Mouse (Mus musculus) hindbrain, embryonic 12.5 days (tissue): Measurements from ENCODE around the gene Abi3bp. TPM values are rescaled to one million over a fixed set of nuclear protein-coding genes. Genes with fewer than 3 reads are reported as not detected.

Experiments
- ATAC-seq: fragments of 200-750 bp; cut with Nextera tagmentation; 2 replicates; pipeline ENCODE4 v1.8.0; 2017; ENCODE audit warnings: moderate TSS enrichment; ENCODE audit not compliant: low FRiP score
- H3K27ac ChIP-seq: fragments of 300-500 bp; sonication (generic); 2 replicates; pipeline ENCODE4 v1.5.1; 2016; ENCODE audit warnings: mild to moderate bottlenecking
- H3K27me3 ChIP-seq: fragments of 300-500 bp; sonication (generic); 2 replicates; pipeline ENCODE4 v1.6.1; 2016; ENCODE audit warnings: mild to moderate bottlenecking
- H3K36me3 ChIP-seq: fragments of 300-500 bp; sonication (generic); 2 replicates; pipeline ENCODE4 v1.6.1; 2016; ENCODE audit warnings: mild to moderate bottlenecking
- H3K4me1 ChIP-seq: fragments of 300-500 bp; sonication (generic); 2 replicates; pipeline ENCODE4 v1.6.1; 2016
- H3K4me2 ChIP-seq: fragments of 300-500 bp; sonication (generic); replicated peaks from 2 replicates; pipeline ENCODE4 v1.6.1; 2016; ENCODE audit warnings: mild to moderate bottlenecking
- H3K4me3 ChIP-seq: fragments of 300-500 bp; sonication (generic); 2 replicates; pipeline ENCODE4 v1.5.1; 2016; ENCODE audit warnings: mild to moderate bottlenecking
- H3K9ac ChIP-seq: fragments of 300-500 bp; sonication (generic); 2 replicates; pipeline ENCODE4 v1.6.1; 2016; ENCODE audit warnings: mild to moderate bottlenecking, moderate library complexity
- H3K9me3 ChIP-seq: fragments of 300-500 bp; sonication (generic); replicated peaks from 2 replicates; pipeline ENCODE4 v1.6.1; 2016; ENCODE audit warnings: mild to moderate bottlenecking
- WGBS: fragments of 180-500 bp; shearing (Covaris S2); methylation state at CpG from one replicate; pipeline ENCODE4 v1.1.7; 2016; 5-methylcytosine and 5-hydroxymethylcytosine counted together
- polyA plus RNA-seq: library from polyadenylated mRNA; unstranded; fragments of >200 nt; fragmentation: Nextera tagmentation; extraction: Ambion mirVana; gene quantifications from 2 replicates; pipeline ENCODE4 v1.2.1, GENCODE M21; 2016

Gene Abi3bp
- polyA plus RNA-seq: 1.2 and 3.1 TPM in 2 replicates

DNA sequence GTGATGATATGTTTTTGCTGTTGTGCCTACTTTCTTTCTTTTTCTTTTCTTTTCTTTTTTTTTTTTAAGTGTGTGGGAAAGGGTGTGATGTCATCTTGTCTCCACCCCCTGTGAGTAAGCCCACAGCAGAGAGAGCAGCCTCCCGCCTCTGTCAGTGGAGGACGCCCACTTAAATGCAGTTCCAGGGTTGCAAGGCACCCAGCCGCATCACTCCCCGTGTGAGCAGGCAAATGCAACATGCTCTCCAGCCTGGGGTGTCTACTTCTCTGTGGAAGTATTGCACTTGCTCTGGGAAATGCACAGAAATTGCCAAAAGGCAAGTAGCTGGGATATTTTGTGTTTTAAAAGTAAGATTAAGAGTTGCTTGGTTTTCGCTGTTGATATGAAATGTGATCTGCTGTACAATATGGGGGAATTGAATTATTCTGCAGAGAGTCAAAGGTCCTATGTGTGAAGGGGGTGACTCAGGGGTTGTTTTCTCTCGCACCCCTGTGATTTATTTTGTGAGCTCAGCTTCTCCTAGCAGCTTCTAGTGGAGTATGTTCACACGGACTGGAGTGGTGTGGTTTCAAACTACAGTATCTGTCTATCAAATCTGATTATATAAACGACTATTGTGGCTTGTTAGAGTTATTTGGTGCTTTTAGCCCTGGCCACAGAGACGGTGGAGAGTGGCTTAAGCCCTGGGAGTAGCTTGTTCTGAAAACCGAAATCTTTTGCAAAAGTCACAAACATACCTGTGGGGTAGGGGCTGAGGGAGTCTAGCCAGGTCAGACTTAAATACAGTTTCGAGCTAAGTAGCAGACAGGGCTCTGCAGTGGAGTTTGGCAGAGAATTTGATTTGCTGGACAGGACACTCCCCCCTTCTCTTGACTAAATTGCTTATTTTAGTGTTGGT is at the start of gene Abi3bp:
Gene Abi3bp, plus strand, starts transcription at position 202 of the 898 bp plus-strand sequence.
- no peak within 1 kb of the TSS for H3K27ac ChIP-seq
- H3K27me3 ChIP-seq: no peaks in the 10 kb centered on the region
- H3K9ac ChIP-seq: no peak within 1 kb of the TSS
- H3K4me1 ChIP-seq: 0 out of 2 replicates have a peak, but pooled peaks cover 2% of the 10 kb centered on the region
- WGBS: 58% methylated on average over 11 of the region's 11 CpGs
- ATAC-seq: no peak
- H3K36me3 ChIP-seq: no peaks in the 10 kb centered on the region
- no peaks in the 10 kb centered on the region for H3K9me3 ChIP-seq
- no peak within 1 kb of the TSS for H3K4me3 ChIP-seq
- peak within 1 kb of the TSS; percentile 17; the same call in 1 of the 2 replicates for H3K4me2 ChIP-seq

DNA sequence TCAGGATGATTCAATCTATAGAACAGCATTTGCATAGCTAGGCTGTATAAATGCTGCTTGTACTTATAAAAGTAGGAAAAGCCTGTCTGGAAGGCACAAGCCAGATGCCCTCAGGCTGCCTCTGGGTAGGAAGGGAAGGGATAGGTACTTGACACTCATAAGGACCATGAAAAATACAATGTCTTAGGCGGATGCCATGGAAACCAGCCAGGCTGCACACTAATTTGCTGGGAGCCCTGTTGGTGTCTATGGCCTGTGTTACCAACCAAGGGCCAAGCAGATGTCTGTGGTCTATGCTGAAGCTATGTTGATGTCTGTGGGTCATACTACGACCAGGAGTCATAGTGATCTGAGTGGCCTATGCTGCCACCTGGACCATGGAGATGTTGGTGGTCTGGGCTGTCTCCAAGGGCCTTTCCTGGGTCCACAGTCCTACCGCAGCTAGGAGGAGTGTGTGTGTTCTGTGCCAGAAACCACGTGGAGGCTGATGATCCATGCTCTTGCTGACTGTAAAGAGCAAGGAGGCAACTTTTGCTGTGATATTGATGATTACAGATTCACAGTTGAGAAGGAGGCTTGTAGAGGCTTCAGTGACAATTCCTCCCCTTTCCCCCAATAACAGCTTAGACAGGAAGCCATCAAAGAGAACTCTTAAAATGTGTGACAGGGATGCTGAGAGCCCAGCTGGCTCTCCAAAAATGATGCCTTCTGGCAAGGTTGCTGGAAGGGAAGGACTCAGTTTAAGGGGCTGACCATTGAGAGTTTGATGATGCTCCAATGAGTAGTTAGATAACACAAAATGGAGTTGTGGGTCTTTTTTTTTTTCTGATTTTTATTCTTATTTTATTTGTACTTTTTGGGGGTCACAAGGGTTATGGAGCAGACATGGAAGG is 42.1 kb upstream of the Abi3bp start:
- Histone ChIP-seq H3K9ac (no peak overlapping the region), H3K36me3 (no peaks in the 10 kb centered on the region), H3K27ac (no peak overlapping the region), H3K4me2 (no peak overlapping the region), H3K27me3 (no peaks in the 10 kb centered on the region), H3K4me1 (no peaks in the 10 kb centered on the region), H3K4me3 (no peak overlapping the region), H3K9me3 (no peaks in the 10 kb centered on the region)
- no peak for ATAC-seq
- WGBS: 80% methylated on average over 4 of the region's 4 CpGs

- no peak for ATAC-seq
- H3K9ac ChIP-seq: no peak overlapping the region
- H3K27ac ChIP-seq: no peak overlapping the region
- no peak overlapping the region for H3K4me3 ChIP-seq
- no peak overlapping the region for H3K4me2 ChIP-seq
- WGBS: 72% methylated on average over 4 of the region's 4 CpGs
- no peaks in the 10 kb centered on the region for H3K4me1 ChIP-seq
- no peaks in the 10 kb centered on the region for H3K9me3 ChIP-seq
- H3K27me3 ChIP-seq: no peaks in the 10 kb centered on the region
- H3K36me3 ChIP-seq: no peaks in the 10 kb centered on the region
Observed at GRCm38 (mm10) chr16:56440243-56440642, 37.4 kb upstream of the Abi3bp start.

- no peak overlapping the region for H3K9ac ChIP-seq
- 82% methylated on average over 5 of the region's 5 CpGs for WGBS
- H3K36me3 ChIP-seq: no peaks in the 10 kb centered on the region
- H3K4me1 ChIP-seq: no peaks in the 10 kb centered on the region
- no peaks in the 10 kb centered on the region for H3K9me3 ChIP-seq
- no peak for ATAC-seq
- no peak overlapping the region for H3K4me2 ChIP-seq
- H3K27ac ChIP-seq: no peak overlapping the region
- no peaks in the 10 kb centered on the region for H3K27me3 ChIP-seq
- no peak overlapping the region for H3K4me3 ChIP-seq
Observed at GRCm38 (mm10) chr16:56441113-56441512, 36.6 kb upstream of the Abi3bp start.

GRCm38 (mm10) chr16:56441658-56442344 is 35.9 kb upstream of the Abi3bp start:
- H3K9ac ChIP-seq: no peak overlapping the region
- ATAC-seq: no peak
- no peaks in the 10 kb centered on the region for H3K9me3 ChIP-seq
- H3K27ac ChIP-seq: no peak overlapping the region
- H3K4me2 ChIP-seq: no peak overlapping the region
- no peak overlapping the region for H3K4me3 ChIP-seq
- 74% methylated on average over 7 of the region's 7 CpGs for WGBS
- no peaks in the 10 kb centered on the region for H3K36me3 ChIP-seq
- H3K27me3 ChIP-seq: no peaks in the 10 kb centered on the region
- H3K4me1 ChIP-seq: no peaks in the 10 kb centered on the region

- ATAC-seq: no peak
Observed at GRCm38 (mm10) chr16:56451482-56451881, 26.2 kb upstream of the Abi3bp start.

DNA sequence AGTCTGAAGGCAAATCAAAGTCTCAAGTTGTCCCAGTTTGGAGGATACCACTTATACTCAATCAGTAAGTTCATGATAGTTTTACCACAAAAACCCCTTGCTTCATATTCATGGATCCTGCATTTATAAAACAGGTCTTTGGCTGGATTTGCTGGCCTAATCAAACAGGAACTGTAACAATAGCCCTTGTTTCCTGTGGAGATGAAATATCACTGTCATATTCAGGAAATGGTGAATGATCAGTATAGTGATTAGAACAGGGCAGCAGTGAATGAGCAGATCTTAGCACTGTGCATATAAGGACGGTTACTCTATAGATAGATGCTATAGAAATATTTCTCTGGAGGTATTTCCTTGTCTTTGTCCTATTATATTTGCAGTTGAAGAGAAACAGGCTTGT is 25.8 kb upstream of the Abi3bp start:
- Histone ChIP-seq H3K9ac (no peak overlapping the region), H3K27ac (no peak overlapping the region), H3K4me3 (no peak overlapping the region), H3K27me3 (no peaks in the 10 kb centered on the region), H3K36me3 (no peaks in the 10 kb centered on the region), H3K9me3 (no peaks in the 10 kb centered on the region), H3K4me2 (no peak overlapping the region), H3K4me1 (no peaks in the 10 kb centered on the region)
- no peak for ATAC-seq
- 95% methylated on average over 1 of the region's 1 CpGs for WGBS

More at GRCm38 (mm10) chr16:56451482-56451881, 26.2 kb upstream of the Abi3bp start:
- Histone ChIP-seq H3K4me3 (no peak overlapping the region), H3K36me3 (no peaks in the 10 kb centered on the region), H3K27ac (no peak overlapping the region), H3K9ac (no peak overlapping the region), H3K4me1 (no peaks in the 10 kb centered on the region), H3K4me2 (no peak overlapping the region), H3K27me3 (no peaks in the 10 kb centered on the region), H3K9me3 (no peaks in the 10 kb centered on the region)
- WGBS: 86% methylated on average over 2 of the region's 2 CpGs

- WGBS: 71% methylated on average over 8 of the region's 8 CpGs
Observed at GRCm38 (mm10) chr16:56458052-56458754, 19.5 kb upstream of the Abi3bp start.

DNA sequence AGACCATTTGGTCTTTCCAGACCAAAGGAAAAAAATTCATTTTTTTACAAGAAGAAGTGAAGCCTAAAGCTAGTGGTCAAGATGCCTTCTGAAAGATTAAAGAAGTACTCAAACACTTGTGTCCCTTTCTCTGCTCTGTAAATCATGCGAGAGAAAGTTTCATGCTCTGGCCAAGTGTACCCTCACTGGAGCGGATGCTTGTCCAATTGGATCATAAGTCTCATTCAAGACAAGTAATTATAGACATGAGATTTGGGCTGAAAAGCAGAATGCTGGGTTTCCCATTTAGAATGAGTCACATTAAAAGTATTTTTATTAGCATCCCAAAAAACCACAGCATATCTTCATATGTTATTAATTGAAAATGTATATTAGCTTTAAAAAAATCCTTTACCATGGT is 4.5 kb upstream of the Abi3bp start:
- Histone ChIP-seq H3K4me1 (0 out of 2 replicates have a peak, but pooled peaks cover 2% of the 10 kb centered on the region), H3K27ac (no peak overlapping the region), H3K27me3 (no peaks in the 10 kb centered on the region), H3K4me3 (no peak overlapping the region), H3K9ac (no peak overlapping the region), H3K9me3 (no peaks in the 10 kb centered on the region), H3K4me2 (no peak overlapping the region), H3K36me3 (no peaks in the 10 kb centered on the region)
- no peak for ATAC-seq
- 93% methylated on average over 2 of the region's 2 CpGs for WGBS

More at GRCm38 (mm10) chr16:56458052-56458754, 19.5 kb upstream of the Abi3bp start:
- no peaks in the 10 kb centered on the region for H3K36me3 ChIP-seq
- H3K4me2 ChIP-seq: no peak overlapping the region
- no peak overlapping the region for H3K4me3 ChIP-seq
- H3K27ac ChIP-seq: no peak overlapping the region
- H3K4me1 ChIP-seq: no peaks in the 10 kb centered on the region
- H3K27me3 ChIP-seq: no peaks in the 10 kb centered on the region
- no peak overlapping the region for H3K9ac ChIP-seq
- no peaks in the 10 kb centered on the region for H3K9me3 ChIP-seq
- ATAC-seq: no peak

DNA sequence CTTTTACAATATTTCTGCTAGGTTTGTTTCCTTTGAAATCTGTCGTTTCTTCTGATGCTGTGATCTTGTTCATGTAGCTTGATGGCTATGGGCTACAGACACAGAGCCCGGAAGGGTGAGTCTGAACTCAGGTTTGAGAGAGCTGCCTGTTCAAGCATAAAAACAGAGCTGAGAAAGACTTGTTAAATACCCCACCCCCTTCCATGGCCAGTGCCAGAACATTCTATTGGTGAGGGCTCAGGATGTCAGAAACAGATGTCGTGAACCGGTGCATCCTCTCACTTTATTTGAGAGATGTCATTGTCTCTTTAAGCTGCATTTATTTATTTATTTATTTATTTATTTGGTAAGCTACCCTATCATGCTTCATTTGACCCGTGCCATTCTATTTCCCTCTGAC is 2.0 kb upstream of the Abi3bp start:
- no peaks in the 10 kb centered on the region for H3K27me3 ChIP-seq
- H3K4me2 ChIP-seq: no peak overlapping the region
- H3K9me3 ChIP-seq: no peaks in the 10 kb centered on the region
- no peak overlapping the region for H3K27ac ChIP-seq
- H3K4me1 ChIP-seq: 0 out of 2 replicates have a peak, but pooled peaks cover 2% of the 10 kb centered on the region
- no peak overlapping the region for H3K4me3 ChIP-seq
- H3K9ac ChIP-seq: no peak overlapping the region
- ATAC-seq: no peak
- 83% methylated on average over 5 of the region's 5 CpGs for WGBS
- no peaks in the 10 kb centered on the region for H3K36me3 ChIP-seq

DNA sequence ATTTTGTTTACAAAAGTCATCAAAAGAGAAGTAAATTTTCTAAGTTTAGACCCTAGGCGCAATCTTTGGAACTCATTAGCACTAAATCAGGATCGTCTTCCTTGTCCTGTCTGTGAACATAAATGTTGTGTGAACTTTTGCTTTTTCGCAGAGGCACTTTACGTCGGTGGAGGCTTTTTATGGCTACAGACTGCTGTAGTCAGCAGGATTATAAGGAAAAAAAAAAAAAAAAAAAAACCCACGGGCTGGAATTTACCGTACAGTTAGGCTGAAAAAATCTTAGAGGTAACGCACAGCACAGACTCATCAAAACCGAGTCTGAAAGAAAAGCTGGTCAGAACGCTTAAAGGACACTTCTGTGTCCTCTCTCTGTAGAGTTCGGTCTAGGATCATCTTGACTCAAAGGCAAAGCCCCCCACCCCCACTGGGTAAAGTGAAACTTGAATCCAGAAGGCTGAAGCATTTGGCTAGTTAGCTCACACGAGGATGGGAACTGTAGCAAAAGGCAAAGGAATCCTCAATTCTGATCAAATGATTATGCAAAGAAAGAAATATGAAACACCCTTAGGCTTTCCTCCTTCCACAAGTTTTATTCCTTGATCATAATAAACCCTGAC is 1.0 kb downstream of the Abi3bp start:
- 52% methylated on average over 12 of the region's 12 CpGs for WGBS
- Histone ChIP-seq H3K4me3 (no peak overlapping the region), H3K4me2 (peak overlapping the region; percentile 17; the same call in 1 of the 2 replicates), H3K27ac (no peak overlapping the region), H3K4me1 (0 out of 2 replicates have a peak, but pooled peaks cover 2% of the 10 kb centered on the region), H3K9me3 (no peaks in the 10 kb centered on the region), H3K27me3 (no peaks in the 10 kb centered on the region), H3K9ac (no peak overlapping the region), H3K36me3 (no peaks in the 10 kb centered on the region)
- ATAC-seq: no peak
